Comparison of ENCODE assay signal across 9 mouse cellular contexts in genomic region chr1:155053296-155053695, GRCm38 (mm10). TPM values are rescaled to one million over a fixed set of nuclear protein-coding genes. Genes with fewer than 3 reads are reported as not detected.
DNase-seq lines count a peak whose midpoint lies in the region; ATAC-seq and TF ChIP-seq lines count a peak whose summit lies in the region.
"Had no signal": no experiment of that assay in that cellular context is flagged by ENCODE, and none has a peak within 500 bp of the region (broad histone marks: within the 10 kb centered on the region; RNA-seq: fewer than 3 reads in every experiment).

No protein-coding gene starts in this region.

- no peaks in the 10 kb centered on the region for H3K79me2 ChIP-seq in C2C12 (ENCODE audit: control insufficient read depth, insufficient read depth)

- intact Hi-C loops in heart, postnatal 14 days (cut with DNase I), result no loop called here

- H3K9ac ChIP-seq in heart, embryonic 15.5 days, result no peak overlapping the region
- H3K9ac ChIP-seq in embryonic facial prominence, embryonic 15.5 days, result no peak overlapping the region

- H3K4me1 ChIP-seq in heart, embryonic 15.5 days (replicated peaks), result peaks cover 65% of the 10 kb centered on the region
- H3K4me1 ChIP-seq in embryonic facial prominence, embryonic 15.5 days, result peaks cover 66% of the 10 kb centered on the region
- peaks cover 60% of the 10 kb centered on the region for H3K4me1 ChIP-seq in midbrain, embryonic 10.5 days

- H3K36me3 ChIP-seq in heart, embryonic 15.5 days, result no peaks in the 10 kb centered on the region
- H3K36me3 ChIP-seq in C2C12 (ENCODE audit: control insufficient read depth, insufficient read depth), result no peaks in the 10 kb centered on the region
- H3K36me3 ChIP-seq in embryonic facial prominence, embryonic 15.5 days, result no peaks in the 10 kb centered on the region
- no peaks in the 10 kb centered on the region for H3K36me3 ChIP-seq in midbrain, embryonic 10.5 days

- peak overlapping the region; percentile 83 for H3K27ac ChIP-seq in heart, embryonic 15.5 days
- H3K27ac ChIP-seq in embryonic facial prominence, embryonic 15.5 days (replicated peaks), result peak overlapping the region; percentile 78
- H3K27ac ChIP-seq in midbrain, embryonic 10.5 days (replicated peaks), result peak overlapping the region; percentile 81

- no peak for DNase-seq in heart, postnatal 14 days
- no peak for DNase-seq in midbrain, embryonic 10.5 days (ENCODE audit: low spot score)
- DNase-seq in urinary bladder, postnatal 36 days (ENCODE audit: low spot score in 2 of 2), result no peak
- DNase-seq in cerebellum, postnatal 14 days, result no peak

- 94% methylated on average over 1 of the region's 1 CpGs for WGBS in heart, embryonic 15.5 days
- 62% methylated on average over 1 of the region's 1 CpGs for WGBS in embryonic facial prominence, embryonic 15.5 days
- 89% methylated on average over 1 of the region's 1 CpGs for WGBS in midbrain, embryonic 10.5 days

- no peaks in the 10 kb centered on the region for H3K9me3 ChIP-seq in heart, embryonic 15.5 days (replicated peaks)
- H3K9me3 ChIP-seq in embryonic facial prominence, embryonic 15.5 days (replicated peaks), result no peaks in the 10 kb centered on the region
- no peaks in the 10 kb centered on the region for H3K9me3 ChIP-seq in midbrain, embryonic 10.5 days (replicated peaks)

- no peak overlapping the region for H3K4me3 ChIP-seq in heart, embryonic 15.5 days
- no peak overlapping the region for H3K4me3 ChIP-seq in C2C12 (ENCODE audit: insufficient read depth, poor library complexity, severe bottlenecking)
- H3K4me3 ChIP-seq in embryonic facial prominence, embryonic 15.5 days (replicated peaks), result no peak overlapping the region
- no peak overlapping the region for H3K4me3 ChIP-seq in midbrain, embryonic 10.5 days

- peak overlapping the region; percentile 3 for H3ac ChIP-seq in C2C12 (ENCODE audit: control insufficient read depth, insufficient read length, low read depth)

- ATAC-seq in heart, embryonic 15.5 days (replicated peaks; ENCODE audit: insufficient number of reproducible peaks, insufficient read depth, low FRiP score, low read depth), result no peak
- no peak for ATAC-seq in embryonic facial prominence, embryonic 15.5 days (ENCODE audit: insufficient number of reproducible peaks, low FRiP score, low TSS enrichment, low read depth)
- no peak for ATAC-seq in cerebellum, adult (ENCODE audit: insufficient number of reproducible peaks, low FRiP score, low TSS enrichment)
- ATAC-seq: inflammation-experienced regulatory T-cells, adult 6 months had no signal

- no peaks in the 10 kb centered on the region for H3K79me3 ChIP-seq in C2C12 (ENCODE audit: low read depth)

- no peak for TF ChIP-seq CTCF in C2C12 (IDR thresholded peaks at IDR 0.05; ENCODE audit: control insufficient read depth, insufficient read depth, insufficient read length)

- H3K4me2 ChIP-seq in heart, embryonic 15.5 days, result no peak overlapping the region
- H3K4me2 ChIP-seq in embryonic facial prominence, embryonic 15.5 days (replicated peaks), result no peak overlapping the region

- no peaks in the 10 kb centered on the region for H3K27me3 ChIP-seq in heart, embryonic 15.5 days
- no peaks in the 10 kb centered on the region for H3K27me3 ChIP-seq in C2C12 (ENCODE audit: control insufficient read depth, insufficient read depth, insufficient read length)
- H3K27me3 ChIP-seq in embryonic facial prominence, embryonic 15.5 days, result no peaks in the 10 kb centered on the region
- H3K27me3 ChIP-seq in midbrain, embryonic 10.5 days (ENCODE audit: low read depth, poor library complexity, severe bottlenecking), result peaks cover 14% of the 10 kb centered on the region

TF ChIP-seq in C2C12, 6 proteins besides CTCF, POLR2A, EP300 and RAD21:
- TF ChIP-seq MYOD1 (IDR thresholded peaks at IDR 0.05; ENCODE audit: control insufficient read depth, insufficient read length, low read depth) (no peak), MYOG (IDR thresholded peaks at IDR 0.05; ENCODE audit: control insufficient read depth, extremely low read depth, insufficient read length) (no peak), FOSL1 (IDR thresholded peaks at IDR 0.05; ENCODE audit: insufficient read depth, low read length, poor library complexity, severe bottlenecking) (no peak), CEBPB (IDR thresholded peaks at IDR 0.05; ENCODE audit: low read depth) (no peak), USF1 (IDR thresholded peaks at IDR 0.05; ENCODE audit: low read depth) (no peak), MAX (IDR thresholded peaks at IDR 0.05) (no peak)

RNA-seq across cellular contexts. Expression of gene Ier5, which starts 46.1 kb away (rescaled TPM):
- polyA plus RNA-seq in heart, embryonic 15.5 days (2015; fragmentation: Nextera tagmentation; extraction: Ambion mirVana), result 5.0 and 5.5 TPM in 2 replicates
- 10 to 100 TPM; 13.6 to 15.4 TPM for total RNA-seq in heart, postnatal 14 days (2021)
- 24.4 TPM for polyA plus RNA-seq in C2C12 (2012; fragmentation: generic; extraction: Trizol)
- polyA plus RNA-seq in embryonic facial prominence, embryonic 15.5 days (2015; fragmentation: Nextera tagmentation; extraction: Ambion mirVana), result 10.4 and 10.8 TPM in 2 replicates
- polyA plus RNA-seq in midbrain, embryonic 10.5 days (2016; fragmentation: Nextera tagmentation; extraction: Ambion mirVana), result 4.0 and 4.3 TPM in 2 replicates
